Mouse (Mus musculus) cerebellum, adult 2 months (tissue): ENCODE measurements around the gene Mast3. TPM values are rescaled to one million over a fixed set of nuclear protein-coding genes. Genes with fewer than 3 reads are reported as not detected.

Experiments used
- DNase-seq, 2 experiments: peaks; one replicate each; pipeline ENCODE4 v3.0.0; 2021
- H3K27ac ChIP-seq: fragments of 200-500 bp; 2 replicates; pipeline ENCODE4 v1.5.1; 2012; ENCODE audit warnings: low read length, control low read depth, inconsistent platforms; ENCODE audit not compliant: insufficient read depth
- H3K27me3 ChIP-seq: fragments of 200-500 bp; 2 replicates; pipeline ENCODE4 v1.6.1; 2012; ENCODE audit warnings: inconsistent platforms, mild to moderate bottlenecking, low read length, moderate library complexity; ENCODE audit not compliant: control insufficient read depth, insufficient read depth
- H3K4me1 ChIP-seq: fragments of 200-500 bp; 2 replicates; pipeline ENCODE4 v1.6.1; 2011; ENCODE audit warnings: low read length; ENCODE audit not compliant: control insufficient read depth, insufficient read depth
- H3K4me3 ChIP-seq: fragments of 200-500 bp; replicated peaks from 2 replicates; pipeline ENCODE3; 2011; ENCODE audit warnings: mild to moderate bottlenecking, low read depth, low read length, control low read depth; ENCODE audit not compliant: insufficient read depth
- CTCF ChIP-seq: fragments of 200-500 bp; IDR thresholded peaks from 2 replicates; pipeline ENCODE4 v1.5.1; 2011; ENCODE audit warnings: low read depth, mild to moderate bottlenecking, control low read depth, low read length, moderate library complexity, borderline replicate concordance; ENCODE audit not compliant: insufficient read depth
- POLR2A ChIP-seq: fragments of 200-500 bp; IDR thresholded peaks from 2 replicates; pipeline ENCODE4 v1.6.1; 2011; ENCODE audit warnings: low read length, control low read depth, borderline replicate concordance; ENCODE audit not compliant: insufficient read depth
- WGBS: fragments of 180-500 bp; shearing (Covaris S2); methylation state at CpG from one replicate; pipeline ENCODE4 v1.1.7; 2018; 5-methylcytosine and 5-hydroxymethylcytosine counted together
- polyA plus RNA-seq: library from polyadenylated mRNA; depleted of rRNA; stranded (reverse); fragments of >200 nt; gene quantifications from 2 replicates; pipeline ENCODE4 v1.2.3, GENCODE M21; 2012

Gene Mast3
- polyA plus RNA-seq, 1 experiment: 69.5 TPM

GRCm38 (mm10) chr8:70797081-70798070 is 7.5 kb downstream of the Mast3 start:
- Histone ChIP-seq H3K27ac (peak overlapping the region; percentile 1; the same call in 1 of the 2 replicates), H3K4me3 (peak overlapping the region; percentile 74), H3K4me1 (peaks cover 6% of the 10 kb centered on the region), H3K27me3 (no peaks in the 10 kb centered on the region)
- WGBS: under 1% methylated on average over 55 of the region's 57 CpGs
- peak; percentile 79 to 83 for DNase-seq
- TF ChIP-seq POLR2A (0 out of 2 replicates have a peak, but pooled peaks have one; percentile 1), CTCF (no peak)

DNA sequence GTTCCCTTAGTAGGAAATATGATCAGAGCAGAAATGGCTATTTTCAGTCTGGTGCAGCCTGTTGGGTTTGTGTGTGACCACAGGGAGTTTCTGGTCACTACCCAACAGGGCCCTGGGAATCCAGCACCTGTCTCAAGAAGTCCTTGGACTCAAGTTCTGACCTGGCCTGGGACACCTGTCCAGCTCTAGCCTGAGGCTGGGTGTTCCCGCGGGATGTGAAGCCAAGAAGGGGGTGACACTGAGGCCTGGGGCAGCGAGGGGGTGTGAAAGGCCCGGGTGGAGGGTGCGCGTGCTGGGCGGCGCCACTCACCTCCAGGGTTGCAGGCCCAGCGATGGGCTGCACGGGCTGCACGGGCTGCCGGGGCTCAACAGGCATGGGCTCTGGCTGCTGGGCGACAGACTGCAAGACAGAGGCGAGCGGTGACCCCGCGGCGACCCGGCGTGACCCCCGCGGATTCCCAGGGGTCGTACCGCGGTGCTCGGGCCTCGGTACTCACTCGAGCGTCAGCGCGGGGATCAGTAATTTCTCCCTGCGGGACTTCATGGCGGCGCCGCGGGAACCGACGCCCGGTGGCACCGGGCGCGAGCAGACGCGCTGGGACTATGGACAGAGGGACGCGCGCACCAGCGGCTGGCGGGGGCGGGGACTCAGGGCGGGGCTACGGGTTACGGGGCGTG is 8.3 kb downstream of the Mast3 start:
- peak overlapping the region; percentile 74 for H3K4me3 ChIP-seq
- H3K27me3 ChIP-seq: no peaks in the 10 kb centered on the region
- TF ChIP-seq POLR2A (no peak), CTCF (no peak)
- H3K27ac ChIP-seq: peak overlapping the region; percentile 60; the same call in 1 of the 2 replicates
- DNase-seq: no peak
- peaks cover 6% of the 10 kb centered on the region for H3K4me1 ChIP-seq
- 6% methylated on average over 54 of the region's 54 CpGs for WGBS

GRCm38 (mm10) chr8:70795370-70795769 is 9.5 kb downstream of the Mast3 start:
- peak; percentile 39; the same call in 1 of the 2 replicates for TF ChIP-seq CTCF
- no peak for TF ChIP-seq POLR2A
- H3K27me3 ChIP-seq: no peaks in the 10 kb centered on the region
- WGBS: 92% methylated on average over 2 of the region's 2 CpGs
- H3K4me3 ChIP-seq: no peak overlapping the region
- DNase-seq: no peak
- no peak overlapping the region for H3K27ac ChIP-seq
- peaks cover 6% of the 10 kb centered on the region for H3K4me1 ChIP-seq

- DNase-seq: no peak
- Histone ChIP-seq H3K27me3 (no peaks in the 10 kb centered on the region), H3K27ac (no peak overlapping the region), H3K4me1 (peaks cover 8% of the 10 kb centered on the region), H3K4me3 (no peak overlapping the region)
- no peak for TF ChIP-seq POLR2A
- no peak for TF ChIP-seq CTCF
- 88% methylated on average over 2 of the region's 2 CpGs for WGBS
These were observed 10.6 kb downstream of the Mast3 start for GRCm38 (mm10) chr8:70794215-70794614.

DNA sequence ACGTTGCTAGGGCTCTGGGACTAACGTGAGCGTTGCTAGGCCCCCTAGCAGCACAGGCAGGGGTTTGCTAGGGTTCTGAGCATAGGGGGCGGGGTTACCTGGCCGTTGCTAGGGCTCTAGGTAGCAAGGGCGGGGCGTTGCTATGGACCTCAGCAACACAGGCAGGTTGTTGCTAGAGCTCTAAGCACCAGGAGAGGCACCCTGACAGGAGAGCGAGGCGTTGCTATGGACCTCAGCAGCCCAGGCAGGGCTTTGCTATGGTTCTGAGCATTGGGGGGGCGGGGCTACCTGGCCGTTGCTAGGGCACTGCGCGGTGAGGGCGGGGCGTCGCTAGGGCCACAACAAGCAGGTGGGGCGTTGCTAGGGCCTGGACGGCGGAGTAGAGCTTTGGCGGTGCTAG is 12.2 kb downstream of the Mast3 start:
- H3K27ac ChIP-seq: no peak overlapping the region
- H3K4me3 ChIP-seq: peak overlapping the region; percentile 28
- TF ChIP-seq CTCF (no peak), POLR2A (no peak)
- no peaks in the 10 kb centered on the region for H3K27me3 ChIP-seq
- H3K4me1 ChIP-seq: peaks cover 18% of the 10 kb centered on the region
- WGBS: 1% methylated on average over 20 of the region's 20 CpGs
- DNase-seq: peak in 1 of 2 experiments; percentile 68

DNA sequence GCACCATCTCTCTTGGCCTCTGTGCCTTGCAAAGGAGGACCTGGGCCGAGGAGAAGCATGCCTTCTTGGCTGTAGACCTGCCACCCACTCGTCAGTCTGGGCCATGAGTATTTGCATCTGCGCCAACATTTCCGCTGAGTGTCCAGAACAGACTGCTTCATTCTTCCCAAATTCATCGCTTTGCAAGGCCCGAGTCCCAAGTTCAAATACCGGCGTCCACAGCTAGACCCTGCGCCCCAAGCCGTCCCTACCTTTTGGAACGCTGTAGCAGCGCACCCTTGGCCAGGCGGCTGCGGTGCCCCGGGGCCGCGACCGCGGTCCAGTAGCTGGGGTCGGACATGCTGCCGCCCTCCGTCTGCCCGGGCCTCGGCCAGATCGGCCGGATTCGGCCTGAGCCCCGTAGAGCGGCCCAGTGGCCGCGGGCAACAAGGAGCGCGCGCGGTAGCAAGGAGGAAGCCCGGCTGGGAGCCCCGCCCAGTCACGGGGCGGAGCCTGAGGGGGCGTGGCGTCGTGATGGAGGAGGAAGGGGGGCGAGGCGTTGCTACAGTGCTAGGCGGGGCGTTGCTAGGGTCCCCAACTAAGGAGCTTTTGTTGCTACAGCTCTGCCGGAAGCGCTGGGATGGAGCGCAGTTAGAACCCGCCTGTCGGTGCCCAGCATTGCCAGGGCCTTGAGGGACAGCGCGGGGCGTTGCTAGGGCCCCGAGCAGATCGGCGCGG is 12.7 kb downstream of the Mast3 start:
- peak; percentile 84 to 89 for DNase-seq
- Histone ChIP-seq H3K4me1 (peaks cover 22% of the 10 kb centered on the region), H3K4me3 (peak overlapping the region; percentile 28), H3K27me3 (no peaks in the 10 kb centered on the region), H3K27ac (no peak overlapping the region)
- WGBS: 2% methylated on average over 58 of the region's 58 CpGs
- peak; percentile 13; the same call in 1 of the 2 replicates for TF ChIP-seq POLR2A
- no peak for TF ChIP-seq CTCF

- Histone ChIP-seq H3K4me3 (no peak overlapping the region), H3K27me3 (no peaks in the 10 kb centered on the region), H3K4me1 (peaks cover 23% of the 10 kb centered on the region), H3K27ac (no peak overlapping the region)
- DNase-seq: no peak
- 72% methylated on average over 7 of the region's 7 CpGs for WGBS
- TF ChIP-seq CTCF: no peak
- TF ChIP-seq POLR2A: no peak
These were observed 13.6 kb downstream of the Mast3 start for GRCm38 (mm10) chr8:70791294-70791701.
